Mouse (Mus musculus) ovary, postnatal 14 days (tissue): ENCODE measurements around the gene Ntsr2.
"Not testable (repeated sequence)": the region's sequence is repeated elsewhere in the genome, so short reads cannot be mapped to it uniquely, and the experiment has no call there.

ENCODE experiments used
- DNase-seq: peaks from one replicate; pipeline ENCODE4 v3.0.0; 2022; ENCODE audit warnings: low spot score

Gene Ntsr2

DNA sequence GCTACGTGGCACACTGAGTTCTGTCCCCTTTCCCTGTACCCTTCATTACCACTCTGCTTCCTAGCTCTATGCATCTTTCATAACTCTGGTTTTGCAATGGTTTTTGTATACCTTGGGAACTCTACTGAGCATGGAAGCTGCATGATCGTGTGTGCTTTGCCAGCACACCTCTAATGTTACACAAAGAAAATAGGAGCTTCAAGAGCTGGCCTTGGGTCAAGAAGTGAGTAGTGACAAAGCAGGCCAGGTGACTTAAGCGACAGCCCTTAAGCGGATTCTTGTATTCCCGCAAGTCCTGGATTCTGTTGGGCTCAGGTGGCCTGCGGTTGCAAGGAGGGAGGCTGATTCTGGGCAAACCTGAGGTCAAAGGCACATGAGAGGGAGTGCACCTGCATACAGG is 4.9 kb upstream of the Ntsr2 start:
- DNase-seq: no peak

DNA sequence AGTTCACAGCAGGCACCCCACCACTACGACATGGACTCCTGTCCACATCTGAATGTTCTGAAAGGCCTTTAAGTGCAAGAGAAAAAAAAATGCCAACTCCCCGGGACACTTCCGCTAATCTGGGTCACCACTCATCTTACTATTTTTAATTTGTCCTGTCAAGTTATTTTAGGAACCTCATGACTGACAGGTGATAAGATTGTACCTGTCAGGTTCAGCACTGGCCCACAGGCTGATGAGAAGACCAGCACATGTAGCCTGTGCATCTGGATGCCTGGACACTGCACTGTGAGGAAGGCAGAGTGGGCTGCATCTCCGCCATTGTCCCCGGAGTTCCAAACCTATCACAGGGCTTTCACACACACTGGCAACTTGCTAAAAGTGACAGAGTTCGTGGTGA is 3.4 kb upstream of the Ntsr2 start:
- no peak for DNase-seq

DNA sequence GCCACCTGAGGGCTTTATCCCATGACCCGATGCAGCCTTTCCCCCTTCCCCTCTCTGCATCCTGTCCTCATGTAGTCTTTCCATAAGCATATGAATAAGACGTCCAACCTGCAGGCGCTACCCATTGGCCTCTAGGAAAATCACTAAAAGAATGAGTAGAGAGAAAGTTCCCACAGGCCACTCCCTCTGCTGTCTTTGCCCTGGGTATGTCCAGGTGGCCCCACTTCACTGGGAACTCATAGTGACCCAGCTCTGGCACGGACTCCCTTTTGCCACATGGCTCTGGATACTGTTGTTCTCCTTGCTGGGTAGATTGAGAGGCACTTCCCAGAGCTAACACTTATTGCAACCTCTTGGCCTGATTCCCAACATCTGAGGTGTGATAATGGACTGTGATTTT is 2.4 kb downstream of the Ntsr2 start:
- no peak for DNase-seq

DNA sequence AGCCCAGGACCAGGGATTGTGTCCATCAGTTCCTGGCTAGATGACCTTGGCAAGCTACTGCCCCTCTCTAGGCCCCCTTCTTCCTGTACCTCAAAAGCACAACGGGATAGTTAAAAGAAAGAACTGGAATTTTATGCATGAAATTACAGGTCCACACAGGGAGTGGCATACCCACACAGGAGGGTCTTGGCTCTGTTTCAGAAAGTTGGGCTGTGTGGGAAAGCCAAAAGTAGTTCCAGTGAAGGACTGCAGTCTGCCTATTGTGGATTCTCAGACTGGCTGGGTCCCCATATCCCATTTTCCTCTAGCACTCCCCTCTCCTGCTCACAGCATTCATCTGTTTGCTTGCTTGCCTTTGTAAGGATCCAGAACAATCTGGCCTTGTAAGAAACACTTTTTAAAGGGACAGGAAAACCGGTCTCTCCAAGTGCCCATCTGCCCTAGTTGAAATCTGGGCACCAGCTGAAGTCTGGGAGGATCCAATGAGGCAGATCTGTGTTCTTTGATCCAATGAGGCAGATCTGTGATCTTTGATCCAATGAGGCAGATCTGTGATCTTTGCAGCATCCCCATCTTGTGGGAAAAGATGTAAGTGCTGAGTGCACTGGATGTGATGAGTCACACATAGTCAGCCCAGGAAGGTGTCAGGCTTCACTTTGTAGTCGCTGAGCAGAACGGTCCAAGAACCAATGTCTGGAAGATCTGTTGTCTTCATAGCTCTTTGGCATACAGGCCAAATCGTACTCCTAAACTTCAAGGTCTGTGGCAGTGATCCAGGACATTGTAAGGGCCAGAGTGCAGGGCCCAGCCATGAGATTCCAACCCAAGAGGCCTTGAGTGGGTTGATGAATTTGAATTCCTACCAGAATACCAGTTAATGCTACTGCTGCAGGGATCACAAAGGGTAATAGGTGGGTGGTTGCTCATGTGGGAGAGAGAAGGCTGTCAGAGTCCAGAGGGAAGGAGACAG is 4.0 kb downstream of the Ntsr2 start:
- no peak for DNase-seq

DNA sequence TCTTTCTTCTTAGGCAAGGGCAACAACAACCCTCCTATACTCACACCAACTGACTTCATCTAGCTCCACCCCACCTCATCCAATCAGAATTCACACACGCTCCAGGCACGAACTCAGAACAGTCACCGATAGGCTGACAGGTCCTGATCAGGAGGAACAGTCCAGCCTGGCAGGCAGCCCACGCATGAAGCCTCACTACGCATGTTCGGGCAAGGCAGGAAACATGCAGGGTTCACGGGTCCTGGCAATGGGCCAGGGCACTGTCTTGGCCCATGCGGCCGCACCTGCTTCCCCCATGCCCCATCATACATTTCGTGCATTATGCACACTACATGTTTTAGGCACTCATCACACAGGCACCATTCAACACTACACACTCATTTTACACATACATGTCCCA is 8.3 kb downstream of the Ntsr2 start:
- no peak for DNase-seq

DNA sequence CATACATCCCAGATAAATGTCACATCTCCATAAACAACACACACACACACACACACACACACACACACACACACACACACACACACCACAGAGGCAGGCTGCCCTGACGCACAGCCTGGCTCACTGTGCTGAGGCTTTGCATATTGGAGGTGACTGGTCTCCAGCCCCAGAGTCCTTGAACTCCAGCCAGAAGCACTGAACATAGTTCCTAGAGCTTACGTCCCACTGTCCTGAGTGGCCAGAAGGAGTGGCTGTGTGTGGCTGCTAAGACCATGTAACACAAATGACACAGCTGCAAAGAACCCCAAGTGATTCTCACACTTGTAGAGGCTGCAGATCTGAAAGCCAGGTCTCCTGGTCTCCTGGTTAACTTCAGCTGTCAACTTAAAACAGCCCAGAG is 8.8 kb downstream of the Ntsr2 start:
- no peak for DNase-seq

DNA sequence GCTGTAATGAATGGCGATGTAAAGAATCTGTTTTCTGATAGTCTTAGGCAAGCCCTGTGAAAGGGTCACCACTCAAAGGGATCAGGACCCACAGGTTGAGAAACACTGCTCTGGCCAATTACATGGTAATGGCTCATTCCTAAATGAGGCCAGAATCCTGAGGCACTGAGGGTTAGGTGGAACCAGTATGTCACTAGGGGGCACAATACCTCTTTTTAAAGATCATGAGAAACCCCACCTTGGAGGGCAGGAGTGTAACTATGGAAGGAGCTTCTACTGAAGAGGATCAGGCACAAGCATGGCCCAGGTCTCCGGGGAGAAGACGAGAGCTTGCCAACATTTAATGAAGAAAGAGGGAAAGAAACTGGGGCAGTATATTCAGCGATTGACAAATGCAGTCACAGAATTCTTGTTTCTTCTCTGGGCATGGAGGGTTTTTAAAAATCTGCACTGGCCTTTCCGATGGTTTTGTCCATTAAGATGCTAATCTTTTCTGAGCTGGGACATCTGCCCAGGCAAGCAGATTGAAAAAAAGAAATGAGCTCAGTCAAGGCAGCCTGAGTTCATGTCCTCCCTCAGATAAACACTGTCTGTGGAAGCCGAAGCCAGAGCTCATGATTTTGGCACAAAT is 9.9 kb downstream of the Ntsr2 start:
- DNase-seq: no peak

DNA sequence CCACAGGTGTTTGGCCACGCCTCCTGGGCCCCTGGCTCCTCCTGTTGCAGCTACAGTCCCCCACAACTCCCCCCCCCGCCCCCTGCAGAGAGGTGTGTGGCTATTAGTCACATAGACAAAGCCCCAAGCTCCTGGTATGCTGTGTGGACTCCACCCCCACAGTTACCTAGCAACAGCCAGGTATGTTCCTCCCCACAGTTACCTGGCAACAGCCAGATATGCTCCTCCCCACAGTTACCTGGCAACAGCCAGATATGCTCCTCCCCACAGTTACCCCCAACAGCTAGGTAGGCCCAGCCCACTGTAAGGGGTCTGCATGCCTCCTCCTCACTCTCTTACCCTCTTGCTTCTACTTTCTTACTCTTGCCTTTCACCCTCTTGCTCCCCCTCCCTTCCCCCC is 11.8 kb downstream of the Ntsr2 start:
- no peak for DNase-seq

DNA sequence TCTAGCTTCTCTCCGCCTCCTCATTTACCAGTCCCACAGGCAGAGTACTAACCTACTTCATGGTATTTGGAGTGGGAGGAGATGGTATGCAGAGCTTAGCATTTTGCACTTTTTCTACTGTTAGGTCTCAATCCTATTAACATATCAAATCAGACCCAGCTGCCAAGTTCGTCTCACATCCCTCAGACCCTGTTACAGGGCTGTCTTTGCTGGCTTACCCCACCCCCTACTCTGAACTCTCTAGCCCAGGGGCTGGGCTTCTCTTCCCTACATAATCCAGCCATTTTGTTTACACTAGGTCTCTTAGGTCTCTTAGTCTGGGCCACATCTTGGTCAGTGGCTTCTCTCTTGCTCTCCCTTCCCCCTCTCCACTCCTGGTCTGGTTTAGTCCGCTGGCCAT is 16.0 kb downstream of the Ntsr2 start:
- DNase-seq: no peak

DNA sequence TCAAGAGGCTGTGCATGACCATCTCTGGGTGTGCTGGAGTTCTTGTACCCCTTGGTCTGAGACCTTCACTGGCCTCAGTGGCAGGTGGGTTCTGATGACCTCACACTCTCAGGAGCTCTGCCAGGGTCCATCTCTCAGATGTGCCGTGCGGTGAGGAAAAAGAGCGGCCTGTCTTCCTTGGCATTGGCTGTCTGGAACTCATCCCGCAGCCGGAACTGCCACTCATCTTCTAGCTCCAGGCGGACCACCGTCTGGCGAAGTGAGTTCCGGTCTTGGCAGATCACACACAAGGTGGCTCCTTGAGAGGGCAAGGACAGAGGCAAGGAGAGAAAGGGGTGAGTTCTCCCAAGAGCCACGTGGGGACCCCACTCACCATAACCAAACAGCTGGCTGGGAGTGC is 19.1 kb downstream of the Ntsr2 start:
- no peak for DNase-seq

DNA sequence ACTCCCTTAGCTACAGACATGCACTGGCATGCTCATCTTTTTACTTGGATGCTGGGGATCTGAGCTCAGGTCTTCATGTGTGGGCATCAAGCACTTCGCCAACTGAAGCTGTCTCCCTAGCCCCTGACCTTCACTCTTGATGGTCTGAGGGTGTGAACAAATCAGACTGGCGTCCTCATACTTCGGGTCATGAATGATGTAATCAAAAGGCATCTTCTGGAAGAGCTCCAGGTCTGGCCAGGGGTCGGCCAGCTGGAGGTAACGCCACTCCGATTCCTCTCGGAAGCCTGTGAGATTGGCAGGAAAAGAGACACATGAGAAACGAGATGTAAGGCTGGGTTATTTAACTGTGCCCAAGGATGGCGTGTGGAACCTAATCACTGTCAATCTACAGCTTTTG is 37.4 kb downstream of the Ntsr2 start:
- no peak for DNase-seq

DNA sequence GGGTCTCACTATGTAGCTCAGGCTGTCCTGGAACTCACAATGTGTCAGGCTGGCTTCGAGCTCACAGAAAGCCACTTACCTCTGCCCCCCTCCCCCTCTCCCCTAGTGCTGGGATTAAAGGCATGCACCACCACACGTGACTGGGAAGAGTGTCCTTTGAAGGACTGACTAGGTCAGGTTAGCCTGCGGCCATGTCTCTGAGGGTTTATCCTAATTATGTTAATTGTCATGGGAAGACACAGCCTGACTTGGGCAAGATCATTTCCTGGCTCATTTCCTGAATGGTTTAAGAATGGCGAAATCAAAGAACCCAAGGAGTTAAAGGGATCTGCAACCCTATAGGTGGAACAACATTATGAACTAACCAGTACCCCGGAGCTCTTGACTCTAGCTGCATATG is 41.6 kb downstream of the Ntsr2 start:
- DNase-seq: no peak

DNA sequence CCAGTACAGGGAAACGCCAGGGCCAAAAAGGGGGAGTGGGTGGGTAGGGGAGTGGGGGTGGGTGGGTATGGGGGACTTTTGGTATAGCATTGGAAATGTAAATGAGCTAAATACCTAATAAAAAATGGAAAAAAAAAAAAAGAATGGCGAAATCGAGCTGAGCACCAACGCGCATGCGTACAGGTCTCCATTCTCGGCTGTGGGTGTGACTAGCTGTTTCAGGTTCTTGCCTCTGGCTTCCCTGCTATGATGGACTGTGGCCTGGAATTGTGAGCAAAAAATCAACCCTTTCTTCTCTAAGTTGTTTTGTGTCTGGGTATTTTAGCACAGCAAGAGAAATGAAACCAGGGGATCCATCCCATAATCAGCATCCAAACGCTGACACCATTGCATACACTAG is 42.1 kb downstream of the Ntsr2 start:
- DNase-seq: not testable (repeated sequence)

DNA sequence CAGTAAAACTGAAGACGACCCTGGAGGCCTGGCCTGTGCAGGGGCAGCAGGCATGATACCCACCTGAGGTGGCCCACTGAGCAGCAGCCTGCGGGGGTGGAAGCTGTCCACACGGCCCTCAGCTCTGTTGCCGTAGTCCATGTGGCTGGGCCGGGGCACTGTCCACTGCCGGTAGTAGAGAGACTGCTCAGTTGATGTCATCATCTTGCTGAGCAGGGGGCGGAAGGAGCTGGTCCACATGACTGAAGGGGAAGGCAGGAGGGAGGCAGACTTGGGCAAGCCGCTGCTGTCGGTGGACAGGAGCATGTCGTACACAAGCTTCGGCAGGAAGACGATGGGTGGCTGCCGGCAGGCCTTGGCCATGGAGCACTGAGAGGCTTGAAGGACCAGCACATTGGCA is 43.0 kb downstream of the Ntsr2 start:
- no peak for DNase-seq

DNA sequence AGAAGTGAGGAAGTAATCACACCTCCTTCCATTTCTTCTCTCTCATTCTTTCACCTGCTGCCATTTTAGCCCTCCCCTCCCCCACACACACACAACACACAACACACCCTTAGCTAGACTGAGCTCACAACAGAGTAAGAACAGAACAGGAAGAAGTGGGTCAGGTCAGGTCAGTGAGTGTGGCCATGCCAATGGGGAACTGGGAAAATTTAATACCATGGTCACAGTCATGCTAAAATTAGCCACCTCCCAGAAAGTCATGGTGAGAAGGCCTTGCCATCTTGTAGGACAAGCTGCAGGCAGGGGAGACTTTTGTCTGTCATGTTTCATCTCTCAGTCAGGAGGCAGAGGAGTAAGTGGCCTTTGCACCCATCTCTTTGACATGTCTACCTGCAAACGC is 45.5 kb downstream of the Ntsr2 start:
- DNase-seq: no peak
